ENCODE assay signal across 12 mouse cellular contexts in genomic region chr12:104858732-104859131, GRCm38 (mm10). TPM values are rescaled to one million over a fixed set of nuclear protein-coding genes. Genes with fewer than 3 reads are reported as not detected.
A peak's percentile ranks its signal among the peaks of the same experiment; 100 is the strongest.
DNase-seq lines count a peak whose midpoint lies in the region; TF ChIP-seq lines count a peak whose summit lies in the region.
"Had no signal": no experiment of that assay in that cellular context is flagged by ENCODE, and none has a peak within 500 bp of the region (broad histone marks: within the 10 kb centered on the region; RNA-seq: fewer than 3 reads in every experiment).

No protein-coding gene starts in this region.

- peak overlapping the region; percentile 11 for H3K27ac ChIP-seq in kidney, adult 2 months (ENCODE audit: insufficient read depth, low read depth, low read length)
- no peak overlapping the region for H3K27ac ChIP-seq in testis, adult 2 months (ENCODE audit: control insufficient read depth, insufficient read depth, low read depth, low read length)
- H3K27ac ChIP-seq: intestine, embryonic 15.5 days had no signal

- H3K36me3 ChIP-seq in kidney, adult 2 months (ENCODE audit: control insufficient read depth, insufficient read depth, low read length): no peaks in the 10 kb centered on the region
- H3K36me3 ChIP-seq in testis, adult 2 months (ENCODE audit: control insufficient read depth, insufficient read depth, low read length): no peaks in the 10 kb centered on the region
- H3K36me3 ChIP-seq: intestine, embryonic 15.5 days had no signal

- no peak for TF ChIP-seq CTCF in kidney, adult 2 months (conservative IDR thresholded peaks at IDR 0.05; ENCODE audit: insufficient read depth, insufficient read length, low read depth, low read length)
- no peak for TF ChIP-seq CTCF in testis, adult 2 months (IDR thresholded peaks at IDR 0.05; ENCODE audit: control insufficient read depth, insufficient read depth, insufficient replicate concordance, low read depth, low read length)

- H3K4me3 ChIP-seq in kidney, adult 2 months (ENCODE audit: insufficient read depth, low read depth, low read length): no peak overlapping the region
- H3K4me3 ChIP-seq in testis, adult 2 months (ENCODE audit: control insufficient read depth, low read depth, low read length): peak overlapping the region; percentile 28; the same call in 1 of the 2 replicates
- H3K4me3 ChIP-seq: intestine, embryonic 15.5 days had no signal

- no peaks in the 10 kb centered on the region for H3K27me3 ChIP-seq in kidney, adult 2 months (replicated peaks; ENCODE audit: control insufficient read depth, insufficient read depth, low read length)
- H3K27me3 ChIP-seq in testis, adult 2 months (ENCODE audit: control insufficient read depth, insufficient read depth, low read length): no peaks in the 10 kb centered on the region
- H3K27me3 ChIP-seq: intestine, embryonic 15.5 days had no signal

- 46% methylated on average over 5 of the region's 5 CpGs for WGBS in kidney, adult 2 months

- DNase-seq in adrenal gland, adult 8-10 months: peak; percentile 29
- no peak for DNase-seq in adrenal gland, postnatal 4 days (ENCODE audit: low spot score in 2 of 2)
- DNase-seq in kidney, adult 2 months: peak; percentile 50
- DNase-seq in kidney, adult 8-10 months: no peak
- no peak for DNase-seq in testis, postnatal 14 days (ENCODE audit: low spot score)
- no peak for DNase-seq in heart, postnatal 4 days
- DNase-seq in c-Kit-positive CD71-positive TER-119-positive erythroid progenitor cells, embryonic 14.5 days (ENCODE audit: low spot score): no peak
- DNase-seq: lung, adult 18-20 months; thymus, postnatal 4 days had no signal

- TF ChIP-seq POLR2A in kidney, adult 2 months (IDR thresholded peaks at IDR 0.05; ENCODE audit: low read depth, low read length): no peak
- TF ChIP-seq POLR2A in testis, adult 2 months (IDR thresholded peaks at IDR 0.05; ENCODE audit: control insufficient read depth, low read depth, low read length): no peak

- peaks cover 50% of the 10 kb centered on the region for H3K4me1 ChIP-seq in kidney, adult 2 months (ENCODE audit: control insufficient read depth, insufficient read depth, low read length)
- H3K4me1 ChIP-seq in testis, adult 2 months (ENCODE audit: control insufficient read depth, insufficient read depth, low read length): no peaks in the 10 kb centered on the region

RNA-seq across cellular contexts. Expression of gene Clmn, which starts 6.1 kb away (rescaled TPM):
- 10 to 100 TPM; 12.7 to 15.3 (median 14.2) TPM for total RNA-seq in adrenal gland, adult 8-10 months (2022)
- total RNA-seq in adrenal gland, postnatal 4 days (2021): 10 to 100 TPM; 20.3 to 26.9 TPM
- polyA plus RNA-seq in kidney, adult 2 months (2012; rRNA removed): 20.5 and 21.3 TPM in 2 replicates
- polyA plus RNA-seq in testis, adult 2 months (2012; rRNA removed): 117 and 119 TPM in 2 replicates
- 1 to 10 TPM; 1.4 to 1.7 TPM for total RNA-seq in heart, postnatal 4 days (2021)
- total RNA-seq: MEL had no signal

Comparison
In these comparisons a context has a peak if more than half of its experiments do, and no peak if none do; other contexts are left out.
1. DNase-seq: peak in adrenal gland, adult 8-10 months (single experiment) and kidney, adult 2 months (single experiment); none in adrenal gland, postnatal 4 days (0 of 2), kidney, adult 8-10 months (0 of 2), testis, postnatal 14 days (single experiment), heart, postnatal 4 days (single experiment) and c-Kit-positive CD71-positive TER-119-positive erythroid progenitor cells, embryonic 14.5 days (single experiment).
2. RNA of gene Clmn, which starts 6.1 kb away (total RNA-seq): 20.3 to 26.9 TPM in adrenal gland, postnatal 4 days and 12.7 to 15.3 TPM in adrenal gland, adult 8-10 months; 1.4 to 1.7 TPM in heart, postnatal 4 days; every median in the first group is over 4 times any median in the second.